Mouse (Mus musculus): ENCODE results near the gene Mnd1.

Gene Mnd1

GRCm38 (mm10) chr3:84046206-84046605 is 109.4 kb downstream of the Mnd1 start:
- DNase-seq (ENCODE audit: low spot score) = no peak

GRCm38 (mm10) chr3:84041739-84042138 is 113.8 kb downstream of the Mnd1 start:
- no peak for DNase-seq (ENCODE audit: low spot score)

- DNase-seq (ENCODE audit: low spot score) = no peak
Measured at GRCm38 (mm10) chr3:84040476-84041082, 115.0 kb downstream of the Mnd1 start.

GRCm38 (mm10) chr3:84039646-84040475 is 115.7 kb downstream of the Mnd1 start, which contains the start of gene Tmem131l:
Gene Tmem131l (minus strand): TSS chr3:84040175.
- DNase-seq (ENCODE audit: low spot score) = peak; percentile 70

- DNase-seq (ENCODE audit: low spot score) = peak; percentile 20
Measured at GRCm38 (mm10) chr3:84038981-84039645, 116.5 kb downstream of the Mnd1 start.

- DNase-seq (ENCODE audit: low spot score) = no peak
Measured at GRCm38 (mm10) chr3:84038126-84038525, 117.5 kb downstream of the Mnd1 start.
